Comparison of ENCODE assay signal across 24 mouse cellular contexts in the genomic region with DNA sequence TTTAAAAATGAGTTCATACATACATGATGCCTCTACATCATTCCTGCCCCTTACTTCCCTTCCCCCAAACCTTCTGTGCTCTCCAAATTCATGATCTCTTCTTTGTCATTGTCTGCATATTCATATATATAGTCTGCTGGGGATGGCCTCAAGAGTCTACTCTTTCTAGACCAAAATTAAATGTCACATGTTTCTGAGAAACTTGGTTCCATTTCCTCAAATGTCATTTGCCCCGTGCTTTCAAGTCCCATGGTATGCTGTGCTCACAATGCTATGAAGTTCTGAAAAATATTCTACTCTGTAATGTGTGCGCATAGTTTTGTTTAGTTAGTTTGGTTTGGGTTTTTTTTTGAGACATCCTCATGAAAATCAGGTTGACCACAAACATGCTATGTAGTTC.
"Had no signal": no experiment of that assay in that cellular context is flagged by ENCODE, and none has a peak within 500 bp of the region (broad histone marks: within the 10 kb centered on the region; RNA-seq: fewer than 3 reads in every experiment).

No protein-coding gene starts in this region.

- H3K36me3 ChIP-seq: heart, embryonic 10.5 days; heart, embryonic 12.5 days; hindbrain, embryonic 10.5 days; hindbrain, embryonic 12.5 days; intestine, embryonic 15.5 days; limb, embryonic 10.5 days; limb, embryonic 12.5 days; liver, embryonic 12.5 days had no signal

- H3K4me1 ChIP-seq: heart, embryonic 10.5 days; heart, embryonic 12.5 days; hindbrain, embryonic 10.5 days; hindbrain, embryonic 12.5 days; intestine, embryonic 15.5 days had no signal

- ATAC-seq: hindbrain, embryonic 16.5 days; intestine, embryonic 15.5 days; intestine, postnatal 0 days; liver, embryonic 12.5 days had no signal

- H3K4me2 ChIP-seq: heart, embryonic 12.5 days; hindbrain, embryonic 12.5 days; hindbrain, embryonic 14.5 days; intestine, embryonic 15.5 days; limb, embryonic 12.5 days; liver, embryonic 12.5 days had no signal

- DNase-seq: gastrocnemius, adult 2 months; gastrocnemius, postnatal 10 days; gastrocnemius, postnatal 25 days; heart, adult 18-20 months; heart, postnatal 4 days; kidney, adult 18-20 months; kidney, adult 8-10 months; kidney, postnatal 10 days; kidney, postnatal 25 days; kidney, postnatal 4 days; layer of hippocampus, postnatal 36 days had no signal

- H3K9me3 ChIP-seq: heart, embryonic 10.5 days; heart, embryonic 12.5 days; hindbrain, embryonic 10.5 days; hindbrain, embryonic 12.5 days; intestine, embryonic 15.5 days; limb, embryonic 10.5 days; limb, embryonic 12.5 days; liver, embryonic 12.5 days had no signal

- H3K27ac ChIP-seq: gastrocnemius, adult 2 months; heart, embryonic 10.5 days; hindbrain, embryonic 10.5 days; hindbrain, embryonic 12.5 days; hindbrain, embryonic 14.5 days; intestine, embryonic 15.5 days; layer of hippocampus, adult 2 months; limb, embryonic 10.5 days; limb, embryonic 12.5 days; liver, embryonic 12.5 days; liver, embryonic 14.5 days had no signal

- H3K4me3 ChIP-seq: gastrocnemius, adult 2 months; heart, embryonic 10.5 days; heart, embryonic 12.5 days; hindbrain, embryonic 10.5 days; hindbrain, embryonic 12.5 days; intestine, embryonic 15.5 days; layer of hippocampus, adult 2 months; limb, embryonic 10.5 days; limb, embryonic 12.5 days; liver, embryonic 12.5 days had no signal

- H3K27me3 ChIP-seq: heart, embryonic 12.5 days; hindbrain, embryonic 12.5 days; intestine, embryonic 15.5 days; limb, embryonic 12.5 days; liver, embryonic 12.5 days had no signal

- H3K9ac ChIP-seq: heart, embryonic 12.5 days; hindbrain, embryonic 12.5 days; hindbrain, embryonic 14.5 days; intestine, embryonic 15.5 days; limb, embryonic 12.5 days; liver, embryonic 12.5 days; liver, embryonic 14.5 days had no signal
